Mouse (Mus musculus) neural tube, postnatal 0 days (tissue): ENCODE measurements around the gene Stard3. TPM values are rescaled to one million over a fixed set of nuclear protein-coding genes. Genes with fewer than 3 reads are reported as not detected.

ENCODE experiments used
- polyA plus RNA-seq: library from polyadenylated mRNA; unstranded; fragments of >200 nt; fragmentation: Nextera tagmentation; extraction: Ambion mirVana; gene quantifications from 2 replicates; pipeline ENCODE4 v1.2.1, GENCODE M21; 2015

The Stard3 gene
- 25.3 and 25.6 TPM in 2 replicates for polyA plus RNA-seq

GRCm38 (mm10) chr11:98358161-98359083 is at the start of gene Stard3:
Gene Stard3, plus strand, starts transcription at chr11:98358368.

GRCm38 (mm10) chr11:98329081-98329959 is 28.8 kb upstream of the Stard3 start, which contains the start of gene Neurod2:
Gene Neurod2, minus strand, starts transcription at chr11:98329648.

GRCm38 (mm10) chr11:98348083-98348961 is 9.8 kb upstream of the Stard3 start, which contains the start of gene Ppp1r1b:
Gene Ppp1r1b, plus strand, starts transcription at chr11:98348404.

GRCm38 (mm10) chr11:98383261-98384030 is 25.3 kb downstream of the Stard3 start, which contains the start of gene Tcap:
Gene Tcap, plus strand, starts transcription at chr11:98383811.

GRCm38 (mm10) chr11:98385638-98386585 is 27.7 kb downstream of the Stard3 start, which contains the start of gene Pnmt:
Gene Pnmt, plus strand, starts transcription at chr11:98386450.

GRCm38 (mm10) chr11:98400161-98400726 is 42.1 kb downstream of the Stard3 start, which contains the start of gene Pgap3:
Gene Pgap3, minus strand, starts transcription at chr11:98400490.

GRCm38 (mm10) chr11:98412273-98412796 is 54.2 kb downstream of the Stard3 start, which contains the start of gene Erbb2:
Gene Erbb2, plus strand, starts transcription at chr11:98412470.

Other genes starting within 250 kb of the Stard3 start
- 13.5 and 17.0 TPM in 2 replicates for gene Fbxl20, start 208.0 kb upstream of the Stard3 start, polyA plus RNA-seq
- 46.4 and 48.2 TPM in 2 replicates for gene Med1, start 165.1 kb upstream of the Stard3 start, polyA plus RNA-seq
- gene Cdk12, start 155.3 kb upstream of the Stard3 start, polyA plus RNA-seq = 5.5 and 5.8 TPM in 2 replicates
- gene Neurod2, start 28.7 kb upstream of the Stard3 start, polyA plus RNA-seq = 13.6 and 15.7 TPM in 2 replicates
- 4.3 and 5.5 TPM in 2 replicates for gene Ppp1r1b, start 10.0 kb upstream of the Stard3 start, polyA plus RNA-seq
- gene Tcap, start 25.4 kb downstream of the Stard3 start, polyA plus RNA-seq = 0.27 and 0.33 TPM in 2 replicates
- 3.2 and 3.7 TPM in 2 replicates for gene Pnmt, start 28.1 kb downstream of the Stard3 start, polyA plus RNA-seq
- gene Pgap3, start 42.1 kb downstream of the Stard3 start, polyA plus RNA-seq = 7.6 and 8.4 TPM in 2 replicates
- 6.6 TPM in 2 replicates for gene Erbb2, start 54.1 kb downstream of the Stard3 start, polyA plus RNA-seq
- 270 and 284 TPM in 2 replicates for gene Mien1, start 80.6 kb downstream of the Stard3 start, polyA plus RNA-seq
- gene Grb7, start 88.0 kb downstream of the Stard3 start, polyA plus RNA-seq = 0.80 and 1.0 TPM in 2 replicates
- gene Ikzf3, start 187.7 kb downstream of the Stard3 start, polyA plus RNA-seq = 0.26 and 0.32 TPM in 2 replicates
- 0.47 and 0.81 TPM in 2 replicates for gene Zpbp2, start 192.7 kb downstream of the Stard3 start, polyA plus RNA-seq
- 76.4 and 90.5 TPM in 2 replicates for gene Ormdl3, start 229.0 kb downstream of the Stard3 start, polyA plus RNA-seq
- gene Lrrc3c, start 239.9 kb downstream of the Stard3 start, polyA plus RNA-seq = not detected in 2 replicates